Mouse (Mus musculus) liver, adult (tissue): Measurements from ENCODE around the gene Wfdc11.
"Not testable (repeated sequence)": the region's sequence is repeated elsewhere in the genome, so short reads cannot be mapped to it uniquely, and the experiment has no call there.

ENCODE experiments used
- GATA4 ChIP-seq: IDR thresholded peaks from 2 replicates; pipeline ENCODE4 v1.6.1; 2014; ENCODE audit warnings: mild to moderate bottlenecking, low read length; ENCODE audit not compliant: insufficient replicate concordance

The Wfdc11 gene

GRCm38 (mm10) chr2:164664851-164665250, 9.0 kb downstream of the Wfdc11 start:
- TF ChIP-seq GATA4: no peak

GRCm38 (mm10) chr2:164656483-164656882, 17.4 kb downstream of the Wfdc11 start, which contains the start of gene Wfdc9:
Gene Wfdc9 (minus strand): TSS chr2:164656583.
- TF ChIP-seq GATA4: no peak

GRCm38 (mm10) chr2:164655858-164656257, 18.0 kb downstream of the Wfdc11 start, which contains the start of gene Wfdc10:
Gene Wfdc10 (plus strand): TSS chr2:164656046.
- TF ChIP-seq GATA4: no peak

GRCm38 (mm10) chr2:164641881-164642673, 31.8 kb downstream of the Wfdc11 start:
- no peak for TF ChIP-seq GATA4

GRCm38 (mm10) chr2:164641129-164641528, 32.8 kb downstream of the Wfdc11 start:
- TF ChIP-seq GATA4: no peak

- TF ChIP-seq GATA4: no peak
These were observed 35.2 kb downstream of the Wfdc11 start, which contains the start of gene Wfdc16 for GRCm38 (mm10) chr2:164638696-164639095. Gene Wfdc16 (minus strand): TSS chr2:164638796.

GRCm38 (mm10) chr2:164635266-164635665, 38.6 kb downstream of the Wfdc11 start:
- TF ChIP-seq GATA4: no peak

GRCm38 (mm10) chr2:164621775-164622174, 52.1 kb downstream of the Wfdc11 start:
- no peak for TF ChIP-seq GATA4

GRCm38 (mm10) chr2:164619050-164619449, 54.8 kb downstream of the Wfdc11 start:
- no peak for TF ChIP-seq GATA4

- no peak for TF ChIP-seq GATA4
These were observed 58.5 kb downstream of the Wfdc11 start for GRCm38 (mm10) chr2:164615386-164615785.

- not testable (repeated sequence) for TF ChIP-seq GATA4
These were observed 60.4 kb downstream of the Wfdc11 start, which contains the start of the genes Wfdc6b and Wfdc8 for GRCm38 (mm10) chr2:164613471-164613870. Gene Wfdc6b (plus strand): TSS chr2:164613522. Gene Wfdc8 (minus strand): TSS chr2:164613626.
